Mouse (Mus musculus): ENCODE data around the gene Mrpl34.
A peak's percentile ranks its signal among the peaks of the same experiment; 100 is the strongest.
"Not testable (repeated sequence)": the region's sequence is repeated elsewhere in the genome, so short reads cannot be mapped to it uniquely, and the experiment has no call there.

The Mrpl34 gene

DNA sequence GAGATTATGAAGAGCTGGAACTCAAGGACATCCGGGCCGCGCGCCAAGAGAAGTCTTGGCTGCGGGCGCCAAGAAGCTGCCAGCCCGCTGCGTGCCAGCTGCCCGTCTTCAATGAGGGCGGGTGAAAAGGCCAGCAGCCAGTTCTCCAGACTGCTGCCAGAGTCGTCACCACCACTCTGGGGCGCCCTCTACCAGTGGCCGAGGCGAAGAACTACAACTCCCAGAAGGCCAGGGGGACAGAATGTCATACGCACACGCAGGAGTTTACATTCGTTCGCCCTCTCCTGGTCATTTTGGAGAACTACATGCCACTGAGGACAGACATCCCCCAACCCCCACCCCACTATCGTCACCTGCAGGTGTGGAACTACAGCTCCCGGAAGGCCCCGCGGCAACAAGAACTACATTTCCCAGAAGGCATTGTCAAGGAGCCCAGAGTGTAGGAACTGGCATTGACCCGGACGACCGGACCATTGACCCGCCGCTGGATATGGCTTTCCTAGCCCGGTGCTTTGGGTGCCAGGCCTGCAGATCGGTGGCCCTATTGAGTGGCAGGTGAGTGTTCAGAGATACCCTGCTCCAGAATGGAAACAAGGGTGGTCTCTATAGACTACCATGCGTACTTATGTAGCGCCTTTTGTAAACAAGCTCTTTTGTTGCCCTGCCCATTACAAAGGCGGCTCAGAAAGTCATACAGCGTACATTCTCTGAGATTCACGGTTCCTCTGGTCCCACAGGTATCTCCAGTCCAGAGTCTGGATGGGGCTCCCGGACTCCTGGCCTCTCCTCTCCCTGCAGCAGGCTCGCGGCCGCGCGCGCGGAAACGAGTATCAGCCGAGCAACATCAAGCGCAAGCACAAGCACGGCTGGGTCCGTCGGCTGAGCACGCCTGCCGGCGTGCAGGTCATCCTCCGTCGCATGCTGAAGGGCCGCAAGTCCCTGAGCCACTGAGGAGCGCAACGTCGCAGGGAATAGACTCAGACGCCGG is at the start of gene Mrpl34:
Gene Mrpl34 (plus strand): TSS at position 447 of the 988 bp plus-strand sequence.
- peak; percentile 96 to 97 for DNase-seq (ENCODE audit: low spot score in 2 of 2)

DNA sequence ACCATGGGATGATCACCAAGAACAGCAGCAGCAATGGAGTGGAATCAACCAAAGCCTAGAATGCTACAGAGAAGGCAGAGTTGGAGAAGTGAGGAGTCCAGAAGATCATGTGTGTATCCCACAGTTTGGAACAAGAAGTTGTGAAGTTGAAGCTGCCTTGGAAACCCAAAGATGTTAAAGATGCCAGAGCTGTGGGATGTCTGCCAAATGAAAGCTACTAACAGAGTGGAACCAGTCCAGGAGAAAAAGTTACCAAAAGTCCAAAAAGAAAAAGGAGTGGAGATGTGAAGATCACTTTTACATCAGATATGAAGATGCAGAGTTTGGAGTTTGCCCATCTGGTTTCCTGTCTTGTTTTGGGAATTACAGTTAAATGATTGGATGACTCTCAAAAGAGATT is 42.6 kb upstream of the Mrpl34 start:
- DNase-seq (ENCODE audit: low spot score in 2 of 2) = no peak

GRCm38 (mm10) chr8:71432935-71433334 is 31.8 kb upstream of the Mrpl34 start:
- DNase-seq (ENCODE audit: low spot score in 2 of 2) = not testable (repeated sequence)

DNA sequence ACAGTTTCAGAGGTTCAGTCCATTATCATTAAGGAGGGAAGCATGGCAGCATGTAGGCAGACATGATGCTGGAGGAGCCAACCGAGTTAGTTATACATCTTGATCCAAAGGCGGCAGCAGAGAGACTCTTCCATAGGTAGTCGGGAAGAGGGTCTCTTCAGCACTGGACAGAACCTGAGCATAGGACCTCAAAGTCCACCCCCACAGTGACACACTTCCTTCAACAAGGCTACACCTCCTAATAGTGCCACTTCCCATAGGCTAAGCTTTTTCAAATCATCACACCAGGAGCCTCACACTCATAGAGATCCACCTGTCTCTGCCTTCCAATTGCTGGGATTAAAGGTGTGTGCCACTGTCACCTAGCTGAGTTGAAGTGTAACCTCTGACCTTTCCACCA is 27.7 kb upstream of the Mrpl34 start:
- no peak for DNase-seq (ENCODE audit: low spot score in 2 of 2)

- DNase-seq (ENCODE audit: low spot score in 2 of 2) = peak in 1 of 2 experiments; percentile 61
Observed at GRCm38 (mm10) chr8:71441404-71441803, 23.4 kb upstream of the Mrpl34 start.

DNA sequence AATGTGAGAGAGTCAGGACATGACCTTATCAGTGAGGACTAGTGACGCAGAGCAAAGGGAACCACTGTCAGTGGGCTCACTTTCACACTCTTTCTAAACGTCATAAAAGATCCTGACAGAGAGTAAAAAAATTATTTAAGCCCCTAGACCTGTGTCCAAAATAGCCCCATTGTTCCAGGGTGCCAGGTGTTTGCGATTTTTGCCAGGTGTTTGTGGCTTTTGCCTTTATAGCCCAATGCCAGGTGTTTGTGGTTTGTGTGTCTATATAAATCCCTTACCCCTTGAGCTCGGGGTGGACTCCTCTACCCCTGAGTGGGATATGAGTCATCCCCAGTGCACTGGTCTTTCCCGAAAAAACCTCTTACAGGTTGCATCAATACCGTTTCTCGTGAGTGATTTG is 19.7 kb upstream of the Mrpl34 start:
- no peak for DNase-seq (ENCODE audit: low spot score in 2 of 2)

- DNase-seq (ENCODE audit: low spot score in 2 of 2) = no peak
Observed at GRCm38 (mm10) chr8:71451337-71451736, 13.4 kb upstream of the Mrpl34 start.

DNA sequence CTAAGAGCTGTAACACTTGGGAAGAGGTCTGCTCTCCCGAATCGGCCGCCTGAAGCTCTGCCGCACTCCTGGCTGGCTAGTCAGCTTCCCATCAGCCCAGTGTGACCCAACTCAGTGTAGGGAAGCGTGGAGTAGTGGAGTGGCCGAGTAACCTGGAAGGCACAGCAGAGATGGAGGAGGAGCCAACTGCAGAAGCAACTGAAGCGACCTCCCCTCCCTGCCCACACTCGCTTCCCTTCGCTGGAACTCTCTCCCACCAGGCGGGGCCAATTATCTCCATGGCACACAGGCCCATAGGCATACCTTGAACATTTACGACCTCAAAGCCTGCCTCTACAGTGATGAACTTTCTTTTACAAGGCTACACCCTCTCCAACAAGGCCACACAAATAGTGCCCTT is 13.0 kb upstream of the Mrpl34 start:
- no peak for DNase-seq (ENCODE audit: low spot score in 2 of 2)

DNA sequence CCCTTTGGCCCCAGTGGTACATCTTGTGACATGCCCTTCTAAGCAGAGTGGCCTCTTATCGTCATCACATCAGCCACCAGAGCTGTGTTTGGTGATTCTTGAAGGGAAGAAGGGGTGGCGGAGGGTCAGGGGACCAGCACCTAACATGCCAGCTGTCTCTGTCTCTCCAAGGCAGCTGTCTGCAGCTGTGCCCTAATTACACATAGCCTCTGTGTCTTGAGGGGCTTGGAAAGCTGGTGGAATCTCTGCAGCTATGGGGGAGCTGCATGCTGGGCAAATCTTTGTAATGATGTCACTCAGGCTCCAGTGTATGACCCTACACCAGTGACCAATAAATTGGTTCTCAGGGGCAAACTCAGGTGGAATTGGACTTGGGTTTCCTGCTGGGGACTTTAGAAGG is 12.1 kb upstream of the Mrpl34 start:
- DNase-seq (ENCODE audit: low spot score in 2 of 2) = no peak

GRCm38 (mm10) chr8:71454668-71455067 is 10.1 kb upstream of the Mrpl34 start:
- DNase-seq (ENCODE audit: low spot score in 2 of 2) = no peak

GRCm38 (mm10) chr8:71456906-71457305 is 7.9 kb upstream of the Mrpl34 start:
- no peak for DNase-seq (ENCODE audit: low spot score in 2 of 2)

GRCm38 (mm10) chr8:71457659-71458270 is 7.0 kb upstream of the Mrpl34 start:
- no peak for DNase-seq (ENCODE audit: low spot score in 2 of 2)

DNA sequence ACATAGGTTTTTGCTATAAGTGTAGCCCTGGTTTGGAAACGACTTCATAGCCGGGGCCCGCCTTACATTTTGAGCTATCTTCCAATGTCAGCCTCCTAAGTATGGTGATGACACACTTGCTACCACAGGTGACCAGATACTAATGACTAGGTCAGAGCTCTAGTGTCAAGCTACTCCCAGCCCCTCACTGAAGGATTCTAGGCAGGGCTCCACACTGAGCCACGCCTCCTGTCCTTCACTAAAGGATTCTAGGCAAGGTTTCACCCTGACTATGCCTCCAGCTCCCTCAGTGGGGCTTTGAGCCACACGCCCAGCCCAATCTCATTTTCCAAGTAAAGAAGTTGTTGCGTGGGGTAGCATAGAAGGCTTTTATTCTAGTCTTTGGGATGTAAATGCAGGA is 4.0 kb upstream of the Mrpl34 start:
- no peak for DNase-seq (ENCODE audit: low spot score in 2 of 2)

- no peak for DNase-seq (ENCODE audit: low spot score in 2 of 2)
Observed at GRCm38 (mm10) chr8:71461152-71461840, 3.5 kb upstream of the Mrpl34 start.

DNA sequence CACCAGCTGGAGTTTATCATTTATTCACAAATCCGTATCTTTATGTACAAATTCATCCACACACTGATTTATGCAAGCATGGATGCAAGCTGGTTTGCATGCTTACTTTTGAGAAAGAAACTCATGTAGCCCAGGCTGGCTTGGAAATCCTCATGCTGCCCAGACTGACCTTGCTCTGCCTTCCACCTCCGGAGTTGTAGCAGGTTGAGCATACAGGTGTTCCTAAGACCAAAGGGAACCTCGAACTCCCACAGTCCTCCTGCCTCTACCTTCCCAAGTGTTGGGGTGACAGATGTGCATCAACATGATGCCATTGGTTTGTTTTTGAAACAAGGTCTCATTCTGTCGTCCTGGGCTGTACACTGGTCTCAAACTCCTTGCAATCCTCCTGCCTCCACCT is 2.6 kb upstream of the Mrpl34 start:
- DNase-seq (ENCODE audit: low spot score in 2 of 2) = no peak

- no peak for DNase-seq (ENCODE audit: low spot score in 2 of 2)
Observed at GRCm38 (mm10) chr8:71462786-71463185, 2.0 kb upstream of the Mrpl34 start.

GRCm38 (mm10) chr8:71463188-71464033 is 1.3 kb upstream of the Mrpl34 start, which contains the start of gene Abhd8:
Abhd8 (minus strand) TSS chr8:71463655.
- DNase-seq (ENCODE audit: low spot score in 2 of 2) = peak; percentile 95 to 96

DNA sequence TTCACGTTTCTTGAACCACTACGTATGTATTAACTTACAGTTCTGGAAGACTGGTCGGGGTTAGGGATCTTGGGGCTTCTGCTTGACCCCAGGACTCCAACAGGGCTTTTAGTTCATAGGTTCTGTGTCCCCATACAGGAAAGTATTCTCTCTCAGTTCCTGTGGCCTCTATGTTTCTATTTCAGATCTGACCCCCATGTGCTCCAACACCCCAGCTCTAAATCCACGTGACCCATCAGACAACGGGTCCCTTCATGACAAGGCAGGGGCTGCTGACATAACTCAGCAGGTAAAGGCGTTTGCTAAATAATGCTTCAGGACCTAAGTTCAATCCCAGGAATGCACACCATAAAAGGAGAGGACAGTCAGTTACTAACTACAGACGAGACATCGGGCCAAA is 974 bp downstream of the Mrpl34 start:
- DNase-seq (ENCODE audit: low spot score in 2 of 2) = no peak

DNA sequence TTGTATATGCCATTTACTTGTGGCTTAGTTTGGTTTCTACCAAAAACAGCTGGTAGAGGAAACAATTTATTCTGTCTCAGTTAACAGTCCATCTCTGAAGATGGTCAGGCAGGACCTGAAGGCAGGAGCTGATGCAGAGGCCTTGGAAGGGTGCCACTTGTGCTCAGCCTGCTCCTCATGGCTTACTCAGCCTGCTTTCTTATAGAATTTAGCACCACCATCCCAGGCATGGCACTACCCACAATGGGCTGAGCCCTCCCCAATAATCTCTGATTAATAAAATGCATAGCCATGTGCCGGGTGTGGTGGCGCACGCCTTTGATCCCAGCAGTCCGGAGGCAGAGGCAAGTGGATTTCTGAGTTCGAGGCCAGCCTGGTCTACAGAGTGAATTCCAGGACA is 1.4 kb downstream of the Mrpl34 start:
- DNase-seq (ENCODE audit: low spot score in 2 of 2) = no peak

GRCm38 (mm10) chr8:71467201-71467600 is 2.4 kb downstream of the Mrpl34 start:
- DNase-seq (ENCODE audit: low spot score in 2 of 2) = no peak

- DNase-seq (ENCODE audit: low spot score in 2 of 2) = no peak
Observed at GRCm38 (mm10) chr8:71468001-71468400, 3.2 kb downstream of the Mrpl34 start.

Data from spleen, postnatal 14 days (tissue).